Mouse (Mus musculus): Measurements from ENCODE around the gene Gfer.
"Not testable (repeated sequence)": the region's sequence is repeated elsewhere in the genome, so short reads cannot be mapped to it uniquely, and the experiment has no call there.

DNA sequence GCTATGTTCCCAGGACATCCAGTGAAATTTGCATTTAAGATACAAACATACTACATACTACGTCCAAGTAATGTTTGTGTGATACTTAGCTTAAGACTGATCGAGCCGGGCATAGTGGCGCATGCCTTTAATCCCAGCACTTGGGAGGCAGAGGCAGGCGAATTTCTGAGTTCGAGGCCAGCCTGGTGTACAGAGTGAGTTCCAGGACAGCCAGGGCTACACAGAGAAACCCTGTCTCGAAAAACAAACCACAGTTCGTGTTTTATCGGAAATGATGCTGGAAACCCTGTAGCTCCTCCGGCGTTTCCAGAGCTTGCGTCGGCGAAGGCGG lies 26.8 kb downstream of the Gfer start:
- TF ChIP-seq CTCF (IDR thresholded peaks at IDR 0.05; ENCODE audit: borderline replicate concordance, extremely low read depth, insufficient read depth, insufficient read length); POLR2A (IDR thresholded peaks at IDR 0.05; ENCODE audit: borderline replicate concordance, extremely low read depth, insufficient read depth, insufficient read length, poor library complexity, severe bottlenecking): not testable (repeated sequence)
